Mouse (Mus musculus) intestine, postnatal 0 days (tissue): ENCODE measurements around the gene Arg1. TPM values are rescaled to one million over a fixed set of nuclear protein-coding genes. Genes with fewer than 3 reads are reported as not detected.

Source experiments
- ATAC-seq: fragments of 200-750 bp; cut with Nextera tagmentation; 2 replicates; pipeline ENCODE4 v1.8.0; 2017; ENCODE audit warnings: mild to moderate bottlenecking, moderate TSS enrichment, moderate library complexity
- H3K27ac ChIP-seq: fragments of 300-500 bp; sonication (generic); 2 replicates; pipeline ENCODE4 v1.5.1; 2014; ENCODE audit warnings: mild to moderate bottlenecking, low read depth, low read length, moderate library complexity
- H3K27me3 ChIP-seq: fragments of 300-500 bp; sonication (generic); replicated peaks from 2 replicates; pipeline ENCODE4 v1.6.1; 2014; ENCODE audit warnings: low read length, mixed read lengths; ENCODE audit not compliant: control insufficient read depth, insufficient read depth
- H3K36me3 ChIP-seq: fragments of 300-500 bp; sonication (generic); 2 replicates; pipeline ENCODE4 v1.6.1; 2014; ENCODE audit warnings: mild to moderate bottlenecking, moderate library complexity; ENCODE audit not compliant: control insufficient read depth, insufficient read depth
- H3K4me1 ChIP-seq: fragments of 300-500 bp; sonication (generic); replicated peaks from 2 replicates; pipeline ENCODE4 v1.6.1; 2014; ENCODE audit warnings: antibody characterized with exemption, low read length, mixed read lengths; ENCODE audit not compliant: control insufficient read depth, insufficient read depth
- H3K4me2 ChIP-seq: fragments of 300-500 bp; sonication (generic); replicated peaks from 2 replicates; pipeline ENCODE4 v1.6.1; 2014; ENCODE audit warnings: low read depth, mild to moderate bottlenecking, moderate library complexity
- H3K4me3 ChIP-seq: fragments of 300-500 bp; sonication (generic); 2 replicates; pipeline ENCODE4 v1.5.1; 2014; ENCODE audit warnings: low read depth, low read length
- H3K9ac ChIP-seq: fragments of 300-500 bp; sonication (generic); 2 replicates; pipeline ENCODE4 v1.6.1; 2014; ENCODE audit warnings: mild to moderate bottlenecking, low read depth, low read length
- H3K9me3 ChIP-seq: fragments of 300-500 bp; sonication (generic); 2 replicates; pipeline ENCODE4 v1.6.1; 2016; ENCODE audit warnings: mixed run types; ENCODE audit not compliant: control insufficient read depth
- CTCF ChIP-seq: sonication (generic); IDR thresholded peaks from 2 replicates; pipeline ENCODE4 v1.5.1; 2016; ENCODE audit warnings: low read depth, mild to moderate bottlenecking, control low read depth, antibody characterized with exemption, moderate library complexity
- WGBS: fragments of 180-500 bp; shearing (Covaris S2); extraction: QIAGEN DNeasy Blood & Tissue Kit; methylation state at CpG from one replicate; pipeline ENCODE4 v1.1.7; 2014; 5-methylcytosine and 5-hydroxymethylcytosine counted together
- polyA plus RNA-seq: library from polyadenylated mRNA; unstranded; fragments of >200 nt; fragmentation: Nextera tagmentation; extraction: Ambion mirVana; gene quantifications from 2 replicates; pipeline ENCODE4 v1.2.1, GENCODE M21; 2015

The Arg1 gene
- polyA plus RNA-seq, 1 experiment from 2014 or later: 1.7 TPM

GRCm38 (mm10) chr10:24922977-24923376, 4.3 kb downstream of the Arg1 start:
- Histone ChIP-seq H3K4me3 (no peak overlapping the region), H3K36me3 (peaks cover 7% of the 10 kb centered on the region; the same call in 1 of the 2 replicates), H3K27ac (no peak overlapping the region), H3K4me2 (no peak overlapping the region), H3K9me3 (no peaks in the 10 kb centered on the region), H3K27me3 (no peaks in the 10 kb centered on the region), H3K9ac (no peak overlapping the region), H3K4me1 (peaks cover 5% of the 10 kb centered on the region)
- TF ChIP-seq CTCF: no peak
- ATAC-seq: no peak
- WGBS: 81% methylated on average over 4 of the region's 4 CpGs

GRCm38 (mm10) chr10:24915486-24915885, 11.8 kb downstream of the Arg1 start:
- Histone ChIP-seq H3K9ac (no peak overlapping the region), H3K4me1 (no peaks in the 10 kb centered on the region), H3K27ac (no peak overlapping the region), H3K27me3 (no peaks in the 10 kb centered on the region), H3K4me2 (no peak overlapping the region), H3K9me3 (no peaks in the 10 kb centered on the region), H3K36me3 (peaks cover 41% of the 10 kb centered on the region), H3K4me3 (no peak overlapping the region)
- 87% methylated on average over 6 of the region's 6 CpGs for WGBS
- ATAC-seq: no peak
- TF ChIP-seq CTCF: no peak

DNA sequence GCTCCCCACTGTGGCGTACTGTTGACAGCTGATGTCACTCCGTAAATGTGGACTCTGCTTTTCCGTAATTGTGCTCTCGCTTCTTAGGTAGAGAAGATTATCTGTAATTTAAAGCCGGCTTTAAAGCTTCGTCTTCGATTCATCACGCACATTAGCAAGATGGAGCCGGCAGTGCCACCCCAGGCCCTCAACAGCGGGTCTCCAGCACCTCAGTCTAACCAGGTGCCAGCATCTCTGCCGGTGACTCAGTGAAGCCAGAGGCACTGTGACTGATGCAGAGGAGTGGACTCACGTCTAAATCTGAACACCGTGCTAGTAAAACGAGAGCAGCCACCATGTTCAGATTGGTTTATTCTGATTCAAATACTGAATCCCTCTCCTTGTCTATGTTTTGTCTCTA, 14.7 kb downstream of the Arg1 start:
- Histone ChIP-seq H3K9me3 (no peaks in the 10 kb centered on the region), H3K4me2 (no peak overlapping the region), H3K4me3 (no peak overlapping the region), H3K4me1 (no peaks in the 10 kb centered on the region), H3K9ac (no peak overlapping the region), H3K27me3 (no peaks in the 10 kb centered on the region), H3K36me3 (peaks cover 58% of the 10 kb centered on the region), H3K27ac (no peak overlapping the region)
- no peak for ATAC-seq
- TF ChIP-seq CTCF: no peak
- WGBS: 94% methylated on average over 14 of the region's 14 CpGs

GRCm38 (mm10) chr10:24911199-24911598, 16.1 kb downstream of the Arg1 start:
- H3K9ac ChIP-seq: no peak overlapping the region
- TF ChIP-seq CTCF: no peak
- no peaks in the 10 kb centered on the region for H3K4me1 ChIP-seq
- no peak overlapping the region for H3K4me3 ChIP-seq
- H3K36me3 ChIP-seq: peaks cover 64% of the 10 kb centered on the region
- H3K27ac ChIP-seq: no peak overlapping the region
- no peaks in the 10 kb centered on the region for H3K27me3 ChIP-seq
- H3K9me3 ChIP-seq: no peaks in the 10 kb centered on the region
- WGBS: 81% methylated on average over 8 of the region's 8 CpGs
- no peak for ATAC-seq
- no peak overlapping the region for H3K4me2 ChIP-seq

DNA sequence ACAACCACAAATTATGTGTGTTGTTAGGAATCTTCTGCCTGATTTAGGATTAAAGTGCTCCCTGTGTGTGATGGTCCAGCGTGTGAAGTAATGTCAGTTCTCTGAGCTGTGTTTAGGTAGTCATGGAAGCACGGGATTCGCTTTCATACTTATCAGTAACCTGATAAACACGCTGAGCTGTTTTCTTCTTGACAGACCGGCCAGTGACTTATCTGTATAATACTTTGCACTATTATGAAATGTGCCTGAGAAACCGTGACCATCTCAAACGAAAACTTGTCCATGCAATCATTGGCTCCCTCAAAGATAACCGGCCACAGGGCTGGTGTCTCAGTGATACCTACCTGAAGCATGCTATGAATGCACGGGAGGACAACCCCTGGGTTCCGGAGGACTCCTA, 21.7 kb downstream of the Arg1 start:
- H3K9ac ChIP-seq: no peak overlapping the region
- H3K4me1 ChIP-seq: no peaks in the 10 kb centered on the region
- ATAC-seq: peak; percentile 60
- H3K36me3 ChIP-seq: peaks cover 82% of the 10 kb centered on the region
- WGBS: 59% methylated on average over 10 of the region's 10 CpGs
- no peaks in the 10 kb centered on the region for H3K9me3 ChIP-seq
- no peak overlapping the region for H3K27ac ChIP-seq
- H3K4me2 ChIP-seq: no peak overlapping the region
- TF ChIP-seq CTCF: no peak
- H3K4me3 ChIP-seq: no peak overlapping the region
- H3K27me3 ChIP-seq: no peaks in the 10 kb centered on the region

DNA sequence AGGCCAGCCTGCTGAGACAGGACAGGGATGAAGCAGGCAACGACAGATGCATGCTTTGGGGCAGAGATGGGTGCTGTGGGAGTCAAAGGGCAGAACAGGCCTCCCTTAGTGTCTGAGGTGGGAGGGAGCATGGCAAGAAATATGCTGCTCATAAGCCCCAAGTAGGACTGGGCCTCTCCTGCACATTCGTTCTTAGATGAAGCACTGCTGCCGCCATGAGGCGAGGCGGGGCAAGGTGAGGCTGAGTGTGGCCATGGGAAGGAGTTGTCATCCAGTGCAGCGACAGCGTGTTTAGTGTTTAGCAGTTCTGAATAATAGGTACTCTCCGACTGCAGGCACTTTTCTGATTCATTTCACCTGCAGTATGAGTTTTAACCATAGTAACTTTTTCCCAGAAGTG, 31.4 kb downstream of the Arg1 start:
- ATAC-seq: no peak
- no peak overlapping the region for H3K4me3 ChIP-seq
- H3K4me1 ChIP-seq: no peaks in the 10 kb centered on the region
- no peak overlapping the region for H3K4me2 ChIP-seq
- H3K27ac ChIP-seq: no peak overlapping the region
- H3K27me3 ChIP-seq: no peaks in the 10 kb centered on the region
- 70% methylated on average over 8 of the region's 8 CpGs for WGBS
- peak; percentile 58 for TF ChIP-seq CTCF
- H3K36me3 ChIP-seq: peaks cover 79% of the 10 kb centered on the region
- H3K9me3 ChIP-seq: no peaks in the 10 kb centered on the region
- H3K9ac ChIP-seq: no peak overlapping the region

DNA sequence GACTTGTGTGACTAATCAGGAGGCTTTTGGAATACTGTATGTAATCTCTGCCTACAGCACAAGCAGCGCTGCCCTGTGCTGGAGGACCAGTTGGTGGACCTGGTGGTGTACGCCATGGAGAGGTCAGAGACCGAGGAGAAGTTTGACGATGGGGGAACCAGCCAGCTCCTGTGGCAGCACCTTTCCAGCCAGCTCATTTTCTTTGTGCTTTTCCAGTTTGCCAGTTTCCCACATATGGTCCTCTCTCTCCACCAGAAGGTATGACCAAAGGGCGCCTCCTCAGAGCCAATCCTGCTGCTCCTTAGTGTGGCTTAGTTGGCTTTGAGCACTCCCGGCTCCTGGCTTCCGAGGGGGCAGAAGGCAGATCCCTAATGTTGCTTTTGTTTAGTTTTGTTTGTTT, 38.9 kb downstream of the Arg1 start:
- H3K4me3 ChIP-seq: no peak overlapping the region
- no peaks in the 10 kb centered on the region for H3K27me3 ChIP-seq
- peaks cover 64% of the 10 kb centered on the region for H3K36me3 ChIP-seq
- 95% methylated on average over 7 of the region's 7 CpGs for WGBS
- no peak for ATAC-seq
- no peak overlapping the region for H3K27ac ChIP-seq
- H3K4me2 ChIP-seq: no peak overlapping the region
- no peak overlapping the region for H3K9ac ChIP-seq
- no peaks in the 10 kb centered on the region for H3K4me1 ChIP-seq
- H3K9me3 ChIP-seq: no peaks in the 10 kb centered on the region
- no peak for TF ChIP-seq CTCF
